Mouse (Mus musculus) bone marrow, adult 2 months (tissue): ENCODE data around the gene Nmnat2.

Source experiments
- CTCF ChIP-seq: fragments of 200-500 bp; IDR thresholded peaks from 2 replicates; pipeline ENCODE4 v1.5.1; 2011; ENCODE audit warnings: low read length, control low read depth; ENCODE audit not compliant: control insufficient read depth, insufficient read depth
- POLR2A ChIP-seq: fragments of 200-500 bp; IDR thresholded peaks from 2 replicates; pipeline ENCODE4 v1.6.1; 2011; ENCODE audit warnings: low read depth, mild to moderate bottlenecking, control low read depth, low read length, borderline replicate concordance; ENCODE audit not compliant: control insufficient read depth

DNA sequence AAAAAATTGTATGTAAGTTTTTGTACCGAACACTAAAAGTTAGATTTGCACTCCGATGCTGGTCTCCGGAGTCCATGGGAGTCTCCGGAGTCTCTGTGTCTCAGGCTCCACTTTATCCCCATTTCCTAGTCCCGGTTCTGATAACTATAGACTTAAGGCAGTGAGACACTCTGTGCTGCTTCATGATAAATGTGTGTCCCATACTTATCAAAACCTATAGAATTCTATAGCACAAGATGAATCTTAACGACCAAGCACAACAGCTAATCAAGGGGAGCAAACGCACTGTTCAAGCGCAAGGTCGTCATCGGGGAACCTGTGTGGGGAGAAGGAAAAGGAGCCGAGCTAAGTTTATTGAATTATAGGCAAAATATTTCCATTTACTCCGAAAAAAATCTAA is 117.2 kb downstream of the Nmnat2 start:
- TF ChIP-seq CTCF (no peak), POLR2A (no peak)
